Mouse (Mus musculus) right cerebral cortex, postnatal 25 days (tissue): ENCODE measurements around the gene Sprr2b.
"Not testable (repeated sequence)": the region's sequence is repeated elsewhere in the genome, so short reads cannot be mapped to it uniquely, and the experiment has no call there.

Source experiments
- DNase-seq: peaks from one replicate; pipeline ENCODE4 v3.0.0; 2022

Gene Sprr2b

GRCm38 (mm10) chr3:92316320-92316719 is at the start of gene Sprr2b:
TSS of gene Sprr2b (plus strand) at chr3:92316620.
- no peak for DNase-seq

- not testable (repeated sequence) for DNase-seq
Observed at GRCm38 (mm10) chr3:92271414-92271985, 44.9 kb upstream of the Sprr2b start.

DNA sequence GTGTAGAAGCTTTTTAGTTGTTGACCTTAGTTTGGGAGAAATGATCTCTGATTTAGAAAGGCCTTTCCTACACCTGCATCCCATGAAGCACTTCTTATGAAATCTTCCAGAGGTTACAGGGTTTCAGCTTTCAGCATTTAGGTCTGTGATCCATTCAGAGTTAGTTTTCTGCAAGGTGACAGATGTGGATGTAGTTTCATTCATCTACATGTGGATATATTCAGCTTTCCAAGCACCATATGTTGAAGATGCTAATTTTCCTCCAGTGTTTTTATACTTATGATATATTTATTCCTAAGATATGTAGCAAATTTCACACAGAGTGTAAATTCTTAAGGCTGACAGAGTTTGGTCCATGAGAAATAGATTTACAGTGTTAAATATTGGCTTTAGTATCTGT is 42.9 kb upstream of the Sprr2b start:
- DNase-seq: not testable (repeated sequence)

- not testable (repeated sequence) for DNase-seq
Observed at GRCm38 (mm10) chr3:92274018-92274417, 42.4 kb upstream of the Sprr2b start.

GRCm38 (mm10) chr3:92279663-92280062 is 36.8 kb upstream of the Sprr2b start:
- DNase-seq: not testable (repeated sequence)

- DNase-seq: not testable (repeated sequence)
Observed at GRCm38 (mm10) chr3:92280963-92281606, 35.3 kb upstream of the Sprr2b start.

DNA sequence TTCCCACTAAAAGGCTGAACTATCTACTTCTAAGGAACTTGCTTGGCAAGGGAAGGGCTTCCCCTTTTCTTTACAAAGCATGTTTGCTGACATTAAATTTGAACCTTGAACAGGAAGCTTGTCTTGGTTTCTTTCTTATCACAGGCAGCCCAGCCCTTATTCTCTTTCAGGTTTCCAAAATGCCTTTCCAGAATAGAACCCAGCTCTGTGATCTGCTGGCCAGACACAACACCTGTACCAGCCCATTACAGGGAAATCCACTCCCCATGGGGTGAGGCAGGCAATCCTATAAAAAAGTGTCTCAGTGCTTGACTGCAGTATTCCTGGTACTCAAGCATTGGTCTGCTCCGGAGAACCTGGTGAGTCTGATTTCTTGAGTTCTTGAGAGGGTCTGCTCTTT is 31.3 kb upstream of the Sprr2b start, which contains the start of gene Sprr2a3:
Gene Sprr2a3, plus strand, starts transcription at position 317 of the 400 bp plus-strand sequence.
- not testable (repeated sequence) for DNase-seq

GRCm38 (mm10) chr3:92288489-92288888 is 27.9 kb upstream of the Sprr2b start:
- not testable (repeated sequence) for DNase-seq

GRCm38 (mm10) chr3:92307406-92307805 is 9.0 kb upstream of the Sprr2b start:
- DNase-seq: no peak

DNA sequence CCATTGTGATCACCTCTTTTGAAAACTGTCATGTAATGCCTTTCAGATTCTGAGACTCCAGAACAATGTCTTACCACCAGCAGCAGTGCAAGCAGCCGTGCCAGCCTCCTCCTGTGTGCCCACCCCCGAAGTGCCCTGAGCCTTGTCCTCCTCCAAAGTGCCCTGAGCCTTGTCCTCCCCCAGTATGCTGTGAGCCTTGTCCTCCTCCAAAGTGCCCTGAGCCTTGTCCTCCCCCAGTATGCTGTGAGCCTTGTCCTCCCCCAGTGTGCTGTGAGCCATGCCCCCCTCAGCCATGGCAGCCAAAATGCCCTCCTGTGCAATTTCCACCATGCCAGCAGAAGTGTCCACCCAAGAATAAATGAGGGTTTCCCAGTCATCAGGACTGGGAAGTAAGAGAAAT is 964 bp downstream of the Sprr2b start:
- no peak for DNase-seq

DNA sequence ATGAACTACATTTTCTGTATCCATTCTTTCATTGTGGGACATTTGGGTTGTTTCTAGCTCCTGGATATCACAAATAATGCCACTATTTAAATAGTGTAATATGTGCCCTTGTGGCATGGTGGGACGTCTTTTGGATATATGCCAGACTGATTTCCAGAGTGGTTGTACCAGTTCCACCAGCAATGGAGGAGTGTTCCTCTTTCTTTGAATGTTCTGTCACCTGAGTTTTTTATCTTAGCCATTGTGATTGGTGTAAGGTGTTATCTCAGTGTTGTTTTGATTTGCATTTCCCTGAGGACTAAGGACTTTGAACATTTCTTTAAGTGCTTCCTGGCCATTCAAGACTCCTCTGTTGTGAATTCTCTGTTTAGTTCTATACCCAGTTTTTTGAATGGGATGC is 19.9 kb downstream of the Sprr2b start:
- DNase-seq: no peak

DNA sequence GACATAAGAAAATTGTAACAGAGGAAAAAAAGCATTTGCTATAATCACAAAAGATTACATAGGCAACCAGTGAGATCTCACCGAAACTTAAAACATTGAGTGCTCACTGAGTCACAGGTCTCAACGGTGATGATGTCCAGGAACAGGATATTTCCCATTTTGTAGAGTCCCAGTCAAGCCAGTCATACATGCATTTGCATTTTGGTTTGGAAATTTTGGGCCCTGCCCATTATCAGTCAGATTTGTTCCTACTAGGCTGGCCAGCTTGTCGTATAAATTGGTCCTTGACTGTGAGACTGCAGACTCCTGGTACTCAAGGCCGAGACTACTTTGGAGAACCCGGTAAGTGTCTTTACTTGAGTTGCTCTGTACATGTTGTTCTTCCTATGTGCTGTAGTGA is 22.4 kb downstream of the Sprr2b start, which contains the start of gene Sprr2d:
Gene Sprr2d, plus strand, starts transcription at position 301 of the 400 bp plus-strand sequence.
- no peak for DNase-seq

- no peak for DNase-seq
Observed at GRCm38 (mm10) chr3:92351843-92352242, 35.4 kb downstream of the Sprr2b start, which contains the start of gene Sprr2e. TSS of gene Sprr2e (plus strand) at chr3:92352143.

- no peak for DNase-seq
Observed at GRCm38 (mm10) chr3:92361619-92362018, 45.2 kb downstream of the Sprr2b start.

DNA sequence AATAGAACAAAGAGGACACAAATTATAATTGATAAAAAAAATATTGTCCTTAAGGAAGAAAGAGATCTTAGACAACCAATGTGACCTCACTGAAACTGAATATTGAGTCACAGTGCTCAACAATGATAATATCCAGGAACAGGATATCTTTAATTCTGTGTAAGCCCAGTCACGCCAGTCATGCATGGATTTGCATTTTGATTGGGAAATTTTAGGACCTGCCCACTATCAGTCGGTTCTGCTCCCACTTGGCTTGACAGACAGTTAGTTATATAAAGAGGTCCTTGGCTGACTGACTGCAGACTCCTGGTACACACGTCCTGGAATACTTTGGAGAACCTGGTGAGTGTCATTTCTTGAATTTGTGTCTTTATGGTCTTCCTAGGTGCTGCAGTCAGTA is 48.5 kb downstream of the Sprr2b start, which contains the start of gene Sprr2f:
Gene Sprr2f, plus strand, starts transcription at position 301 of the 400 bp plus-strand sequence.
- DNase-seq: no peak
